Mouse (Mus musculus): ENCODE results near the gene Lemd2. TPM values are rescaled to one million over a fixed set of nuclear protein-coding genes. Genes with fewer than 3 reads are reported as not detected.

The Lemd2 gene
- total and polyA plus RNA-seq, 2 experiments, result 15.1 to 45.1 TPM

- WGBS, result 70% methylated on average over 10 of the region's 10 CpGs
- H3K27ac ChIP-seq (replicated peaks; ENCODE audit: insufficient read depth, low read depth, low read length), result no peak overlapping the region
- no peak overlapping the region for H3K9ac ChIP-seq (ENCODE audit: low read depth, low read length)
- no peaks in the 10 kb centered on the region for H3K4me1 ChIP-seq (ENCODE audit: control insufficient read depth, insufficient read depth, low read length)
- TF ChIP-seq POLR2A (IDR thresholded peaks at IDR 0.05; ENCODE audit: extremely low read depth, insufficient read depth, low read length) (no peak), CTCF (IDR thresholded peaks at IDR 0.05; ENCODE audit: low read depth, low read length) (no peak)
- H3K4me3 ChIP-seq (ENCODE audit: insufficient read depth, low read depth, low read length), result no peak overlapping the region
- DNase-seq (ENCODE audit: extremely low read depth, low read depth, low spot score), result no peak
- H3K36me3 ChIP-seq (ENCODE audit: control insufficient read depth, insufficient read depth, low read length), result no peaks in the 10 kb centered on the region
- no peaks in the 10 kb centered on the region for H3K27me3 ChIP-seq (ENCODE audit: control insufficient read depth, insufficient read depth, low read length)
- H3K79me2 ChIP-seq (ENCODE audit: control insufficient read depth, insufficient read depth, low read length), result no peaks in the 10 kb centered on the region
Observed at GRCm38 (mm10) chr17:27245851-27246381, 41.6 kb upstream of the Lemd2 start.

GRCm38 (mm10) chr17:27244912-27245311 is 40.6 kb upstream of the Lemd2 start:
- 67% methylated on average over 4 of the region's 4 CpGs for WGBS
- H3K9ac ChIP-seq (ENCODE audit: low read depth, low read length), result no peak overlapping the region
- no peaks in the 10 kb centered on the region for H3K79me2 ChIP-seq (ENCODE audit: control insufficient read depth, insufficient read depth, low read length)
- no peaks in the 10 kb centered on the region for H3K4me1 ChIP-seq (ENCODE audit: control insufficient read depth, insufficient read depth, low read length)
- H3K4me3 ChIP-seq (ENCODE audit: insufficient read depth, low read depth, low read length), result no peak overlapping the region
- DNase-seq (ENCODE audit: extremely low read depth, low read depth, low spot score), result no peak
- no peaks in the 10 kb centered on the region for H3K36me3 ChIP-seq (ENCODE audit: control insufficient read depth, insufficient read depth, low read length)
- no peak for TF ChIP-seq CTCF (IDR thresholded peaks at IDR 0.05; ENCODE audit: low read depth, low read length)
- no peak for TF ChIP-seq POLR2A (IDR thresholded peaks at IDR 0.05; ENCODE audit: extremely low read depth, insufficient read depth, low read length)
- H3K27ac ChIP-seq (replicated peaks; ENCODE audit: insufficient read depth, low read depth, low read length), result no peak overlapping the region
- no peaks in the 10 kb centered on the region for H3K27me3 ChIP-seq (ENCODE audit: control insufficient read depth, insufficient read depth, low read length)

GRCm38 (mm10) chr17:27242194-27243189 is 38.2 kb upstream of the Lemd2 start:
- Histone ChIP-seq H3K27me3 (ENCODE audit: control insufficient read depth, insufficient read depth, low read length) (no peaks in the 10 kb centered on the region), H3K36me3 (ENCODE audit: control insufficient read depth, insufficient read depth, low read length) (no peaks in the 10 kb centered on the region), H3K4me3 (ENCODE audit: insufficient read depth, low read depth, low read length) (no peak overlapping the region), H3K79me2 (ENCODE audit: control insufficient read depth, insufficient read depth, low read length) (no peaks in the 10 kb centered on the region), H3K4me1 (ENCODE audit: control insufficient read depth, insufficient read depth, low read length) (no peaks in the 10 kb centered on the region), H3K27ac (replicated peaks; ENCODE audit: insufficient read depth, low read depth, low read length) (no peak overlapping the region), H3K9ac (ENCODE audit: low read depth, low read length) (no peak overlapping the region)
- 64% methylated on average over 18 of the region's 18 CpGs for WGBS
- DNase-seq (ENCODE audit: extremely low read depth, low read depth, low spot score), result no peak
- TF ChIP-seq CTCF (IDR thresholded peaks at IDR 0.05; ENCODE audit: low read depth, low read length) (no peak), POLR2A (IDR thresholded peaks at IDR 0.05; ENCODE audit: extremely low read depth, insufficient read depth, low read length) (no peak)

GRCm38 (mm10) chr17:27240556-27241457 is 36.5 kb upstream of the Lemd2 start:
- Histone ChIP-seq H3K9ac (ENCODE audit: low read depth, low read length) (no peak overlapping the region), H3K4me3 (ENCODE audit: insufficient read depth, low read depth, low read length) (no peak overlapping the region), H3K36me3 (ENCODE audit: control insufficient read depth, insufficient read depth, low read length) (no peaks in the 10 kb centered on the region), H3K27ac (replicated peaks; ENCODE audit: insufficient read depth, low read depth, low read length) (no peak overlapping the region), H3K4me1 (ENCODE audit: control insufficient read depth, insufficient read depth, low read length) (no peaks in the 10 kb centered on the region), H3K79me2 (ENCODE audit: control insufficient read depth, insufficient read depth, low read length) (no peaks in the 10 kb centered on the region), H3K27me3 (ENCODE audit: control insufficient read depth, insufficient read depth, low read length) (no peaks in the 10 kb centered on the region)
- DNase-seq (ENCODE audit: extremely low read depth, low read depth, low spot score), result no peak
- TF ChIP-seq POLR2A (IDR thresholded peaks at IDR 0.05; ENCODE audit: extremely low read depth, insufficient read depth, low read length) (no peak), CTCF (IDR thresholded peaks at IDR 0.05; ENCODE audit: low read depth, low read length) (no peak)
- 46% methylated on average over 15 of the region's 15 CpGs for WGBS

GRCm38 (mm10) chr17:27239941-27240340 is 35.7 kb upstream of the Lemd2 start:
- no peaks in the 10 kb centered on the region for H3K4me1 ChIP-seq (ENCODE audit: control insufficient read depth, insufficient read depth, low read length)
- H3K27me3 ChIP-seq (ENCODE audit: control insufficient read depth, insufficient read depth, low read length), result no peaks in the 10 kb centered on the region
- no peak overlapping the region for H3K9ac ChIP-seq (ENCODE audit: low read depth, low read length)
- H3K79me2 ChIP-seq (ENCODE audit: control insufficient read depth, insufficient read depth, low read length), result no peaks in the 10 kb centered on the region
- TF ChIP-seq POLR2A (IDR thresholded peaks at IDR 0.05; ENCODE audit: extremely low read depth, insufficient read depth, low read length) (no peak), CTCF (IDR thresholded peaks at IDR 0.05; ENCODE audit: low read depth, low read length) (no peak)
- DNase-seq (ENCODE audit: extremely low read depth, low read depth, low spot score), result no peak
- H3K4me3 ChIP-seq (ENCODE audit: insufficient read depth, low read depth, low read length), result no peak overlapping the region
- WGBS, result 90% methylated on average over 5 of the region's 5 CpGs
- no peaks in the 10 kb centered on the region for H3K36me3 ChIP-seq (ENCODE audit: control insufficient read depth, insufficient read depth, low read length)
- H3K27ac ChIP-seq (replicated peaks; ENCODE audit: insufficient read depth, low read depth, low read length), result no peak overlapping the region
